Mouse (Mus musculus): ENCODE measurements around the gene Trpm8. TPM values are rescaled to one million over a fixed set of nuclear protein-coding genes. Genes with fewer than 3 reads are reported as not detected.
A peak's percentile ranks its signal among the peaks of the same experiment; 100 is the strongest.

The Trpm8 gene
- total RNA-seq (2017) = not detected in 3 replicates

DNA sequence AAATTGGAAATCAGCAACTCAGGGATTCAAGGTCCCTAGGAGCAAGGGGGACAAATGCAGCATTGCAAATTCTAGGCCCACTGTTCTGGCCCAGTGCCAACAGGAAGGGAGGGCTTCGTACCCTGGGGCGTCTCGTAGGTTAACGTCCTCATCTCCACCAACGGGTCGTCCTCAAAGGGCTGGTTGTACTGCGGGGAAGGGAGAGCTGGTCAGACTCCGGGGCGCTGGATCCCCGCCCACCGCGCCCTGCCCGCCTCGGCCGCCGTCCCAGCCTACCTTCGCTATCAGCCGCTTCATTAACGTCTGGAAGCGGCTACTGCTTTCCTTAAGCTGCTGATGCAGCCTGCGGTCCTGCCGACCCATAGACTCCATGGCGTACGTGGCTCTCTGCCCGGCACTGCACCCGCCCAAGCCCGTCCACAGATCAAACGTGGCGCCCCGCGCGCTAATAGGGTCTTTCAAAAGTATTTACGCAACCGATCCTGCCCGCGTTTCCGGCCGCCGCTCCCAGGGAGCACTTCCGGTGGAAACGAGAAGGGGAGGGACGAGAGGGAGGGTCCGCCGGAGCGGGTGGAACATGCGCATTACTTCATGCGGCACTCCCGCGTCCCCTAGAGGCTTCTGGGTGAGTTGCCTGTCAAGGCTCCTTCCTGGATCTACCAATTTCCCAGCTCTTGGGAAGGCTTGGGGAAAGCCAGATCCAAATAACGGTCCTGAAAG is at the start of gene Trpm8, which contains the start of gene Hjurp:
TSS of gene Trpm8 (plus strand) at position 564 of the 720 bp plus-strand sequence.
TSS of gene Hjurp (minus strand) at position 536 of the 720 bp plus-strand sequence.
- ATAC-seq (replicated peaks; ENCODE audit: insufficient number of reproducible peaks, low FRiP score, low TSS enrichment, poor library complexity, severe bottlenecking) = peak; percentile 79

- 0 out of 2 replicates have a peak, but pooled peaks have one; percentile 1 for ATAC-seq (replicated peaks; ENCODE audit: insufficient number of reproducible peaks, low FRiP score, low TSS enrichment, poor library complexity, severe bottlenecking)
Observed at GRCm38 (mm10) chr1:88228121-88228520, 49.3 kb upstream of the Trpm8 start.

DNA sequence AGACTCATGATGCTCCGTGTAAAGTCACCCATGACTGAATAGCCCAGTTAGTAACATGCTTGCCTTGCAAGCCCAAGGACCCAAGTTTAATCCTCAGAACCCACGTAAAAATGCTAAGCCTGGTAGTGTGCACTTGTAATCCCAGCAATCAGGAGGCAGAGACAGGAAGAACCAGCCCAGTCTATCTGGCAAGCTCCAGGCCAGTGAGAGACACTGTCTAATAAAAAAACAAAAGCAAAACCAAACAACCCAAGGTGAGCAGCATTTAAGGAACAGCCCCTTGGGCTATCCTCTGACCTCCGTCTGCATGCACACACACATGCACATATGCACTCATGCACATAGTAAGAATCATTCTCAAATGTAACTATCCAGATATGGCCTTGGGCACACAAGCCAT is 47.9 kb upstream of the Trpm8 start:
- no peak for ATAC-seq (replicated peaks; ENCODE audit: insufficient number of reproducible peaks, low FRiP score, low TSS enrichment, poor library complexity, severe bottlenecking)

GRCm38 (mm10) chr1:88229986-88230385 is 47.5 kb upstream of the Trpm8 start:
- ATAC-seq (replicated peaks; ENCODE audit: insufficient number of reproducible peaks, low FRiP score, low TSS enrichment, poor library complexity, severe bottlenecking) = no peak

DNA sequence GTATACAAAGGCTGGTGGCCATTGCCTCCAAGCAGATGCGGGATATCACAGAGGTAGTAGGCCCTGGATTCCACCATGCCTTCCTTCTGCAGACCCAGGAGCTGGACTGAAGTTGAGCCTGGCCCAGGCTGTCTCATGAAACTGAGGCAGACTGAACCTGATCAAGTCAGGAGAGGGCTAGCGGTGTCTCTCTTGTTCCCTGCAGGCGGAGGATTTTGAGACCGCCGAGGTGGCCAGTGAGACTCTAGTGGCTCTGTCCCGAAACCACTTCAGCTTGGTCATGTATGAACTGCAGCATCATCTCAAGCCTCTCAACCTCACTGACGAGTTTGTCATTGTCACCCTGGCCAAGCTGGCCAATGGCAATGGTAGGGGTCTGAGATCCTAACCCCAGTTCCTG is 47.0 kb upstream of the Trpm8 start:
- no peak for ATAC-seq (replicated peaks; ENCODE audit: insufficient number of reproducible peaks, low FRiP score, low TSS enrichment, poor library complexity, severe bottlenecking)

- ATAC-seq (replicated peaks; ENCODE audit: insufficient number of reproducible peaks, low FRiP score, low TSS enrichment, poor library complexity, severe bottlenecking) = no peak
Observed at GRCm38 (mm10) chr1:88230981-88231802, 46.3 kb upstream of the Trpm8 start.

GRCm38 (mm10) chr1:88231803-88232499 is 45.5 kb upstream of the Trpm8 start:
- ATAC-seq (replicated peaks; ENCODE audit: insufficient number of reproducible peaks, low FRiP score, low TSS enrichment, poor library complexity, severe bottlenecking) = no peak

DNA sequence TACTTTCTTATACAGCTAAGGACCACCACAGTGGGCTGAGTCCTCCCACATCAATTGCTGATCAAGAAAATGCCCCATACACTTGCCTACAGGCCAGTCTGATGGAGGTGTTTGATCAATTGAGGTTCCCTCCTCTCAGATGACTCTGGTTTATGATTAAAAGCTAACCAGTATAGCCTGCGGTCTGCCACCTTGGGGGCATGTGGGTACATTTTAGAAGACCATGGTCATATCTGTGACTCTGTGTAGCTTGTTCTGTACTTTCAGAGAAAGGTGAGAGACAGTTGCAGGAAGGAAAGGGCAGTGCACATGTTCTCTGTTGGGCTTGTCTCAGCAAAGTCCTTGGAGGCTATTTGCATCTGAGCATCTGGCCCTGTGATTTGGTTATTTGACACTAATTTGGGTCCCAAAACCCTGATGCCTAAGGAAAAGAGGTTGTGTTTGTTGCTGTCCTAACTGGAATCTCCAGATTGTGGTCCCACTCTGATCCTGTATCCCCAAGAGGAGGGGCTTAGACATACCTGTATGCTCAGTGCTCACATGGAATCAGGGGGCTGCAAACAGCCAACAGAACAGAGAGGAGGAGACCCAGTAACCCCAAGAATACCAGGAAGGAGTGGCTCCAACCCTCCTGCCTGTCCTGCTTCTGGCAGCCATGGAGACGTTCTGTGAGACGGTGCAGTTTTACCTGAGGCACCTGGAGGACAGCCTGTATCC is 44.6 kb upstream of the Trpm8 start:
- ATAC-seq (replicated peaks; ENCODE audit: insufficient number of reproducible peaks, low FRiP score, low TSS enrichment, poor library complexity, severe bottlenecking) = no peak

DNA sequence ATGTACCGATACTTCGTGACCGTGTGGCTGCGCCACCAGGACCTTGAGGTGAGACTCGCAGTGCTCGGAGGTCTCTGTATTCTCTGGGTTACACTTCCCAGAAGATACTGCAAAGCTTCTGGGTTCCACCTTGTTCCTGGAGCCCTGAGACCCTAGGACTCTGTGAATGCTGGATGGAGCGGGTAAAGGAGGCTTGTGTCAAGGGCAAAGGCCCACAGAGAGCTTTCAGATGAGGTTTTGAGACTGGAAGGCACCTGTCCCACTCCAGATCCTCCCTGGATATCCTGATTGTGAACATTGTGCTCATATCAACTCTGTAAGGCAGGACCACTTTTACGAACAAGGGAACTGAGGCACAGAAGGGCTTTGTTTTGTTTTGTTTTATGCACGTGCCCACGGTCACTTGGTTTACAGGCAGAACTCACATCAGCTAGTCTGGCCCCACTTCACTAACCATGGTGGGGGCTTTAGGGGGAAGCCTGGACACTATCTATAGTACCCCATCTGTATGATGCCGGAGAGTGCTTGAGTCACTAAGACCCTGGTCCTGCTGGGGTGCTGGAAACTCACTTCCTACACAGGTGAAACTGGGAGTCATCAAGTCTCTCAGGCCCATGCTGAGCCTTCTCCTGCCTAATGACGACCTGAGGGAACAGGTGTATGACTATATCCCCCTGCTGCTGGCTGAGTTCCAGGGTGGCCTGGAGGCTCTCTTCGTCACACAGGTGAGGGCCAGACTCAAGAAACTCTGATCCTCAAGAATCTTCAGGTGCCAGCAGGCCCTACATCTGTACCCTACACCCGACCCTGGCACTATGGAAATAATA is 43.8 kb upstream of the Trpm8 start:
- ATAC-seq (replicated peaks; ENCODE audit: insufficient number of reproducible peaks, low FRiP score, low TSS enrichment, poor library complexity, severe bottlenecking) = no peak

GRCm38 (mm10) chr1:88234248-88234610 is 43.2 kb upstream of the Trpm8 start:
- no peak for ATAC-seq (replicated peaks; ENCODE audit: insufficient number of reproducible peaks, low FRiP score, low TSS enrichment, poor library complexity, severe bottlenecking)

DNA sequence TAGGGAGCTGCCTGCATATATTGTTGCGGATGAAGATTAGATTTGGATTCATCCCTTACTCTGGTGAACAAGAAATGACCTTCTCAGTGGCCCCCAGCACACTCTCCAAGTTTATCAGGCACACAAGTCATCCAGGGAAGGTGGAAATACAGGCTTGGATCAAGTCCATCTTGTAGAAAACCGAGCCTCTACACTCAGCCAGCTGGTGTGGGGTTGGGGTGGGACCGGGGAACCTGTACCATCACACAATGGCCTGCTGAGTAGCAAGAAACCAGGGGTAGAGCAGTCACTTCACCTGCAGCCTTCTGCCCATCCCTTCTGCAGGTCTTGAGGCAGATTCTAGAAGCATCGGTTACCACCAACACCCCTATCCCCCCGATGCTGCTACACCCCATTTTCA is 42.8 kb upstream of the Trpm8 start:
- ATAC-seq (replicated peaks; ENCODE audit: insufficient number of reproducible peaks, low FRiP score, low TSS enrichment, poor library complexity, severe bottlenecking) = no peak

DNA sequence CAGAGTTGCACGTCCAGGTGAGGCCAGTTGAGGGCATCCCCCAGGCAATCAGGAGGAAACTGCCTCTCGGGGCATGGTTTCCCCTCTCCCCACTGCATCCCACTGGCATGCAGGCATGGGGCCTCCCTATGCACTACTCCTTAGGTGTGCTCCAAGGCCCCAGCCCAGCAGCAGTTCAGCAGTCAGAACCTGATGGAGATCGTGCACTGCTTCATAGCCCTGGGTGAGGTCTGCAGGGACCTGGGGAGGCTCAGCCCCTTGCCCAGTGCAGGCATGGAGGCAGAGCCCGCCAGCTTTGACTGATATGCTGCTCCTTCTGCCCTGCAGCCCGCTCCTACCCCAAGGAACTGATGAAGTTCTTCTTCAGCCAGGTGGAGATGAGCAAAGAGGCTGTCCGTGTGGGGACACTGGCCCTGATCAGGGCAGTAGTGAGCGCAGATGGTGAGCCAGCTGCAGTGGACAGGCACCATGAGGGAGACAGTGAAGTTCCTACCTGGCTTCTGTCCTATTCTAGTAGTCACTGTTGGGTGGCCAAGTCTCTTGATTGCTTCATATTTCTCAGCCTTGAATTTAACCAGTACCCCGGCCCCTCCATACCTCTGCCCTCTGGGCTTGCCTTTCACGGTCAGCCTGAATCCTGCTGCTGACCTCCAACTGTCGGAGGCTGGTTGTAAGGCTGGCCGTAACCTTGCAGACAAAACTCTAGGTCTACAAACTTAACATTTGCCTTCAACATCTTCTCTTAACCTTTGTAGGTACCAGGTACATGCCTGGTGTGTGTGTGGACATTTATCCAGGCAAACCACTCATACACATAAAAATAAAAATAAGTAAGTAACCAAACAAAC is 42.2 kb upstream of the Trpm8 start:
- ATAC-seq (replicated peaks; ENCODE audit: insufficient number of reproducible peaks, low FRiP score, low TSS enrichment, poor library complexity, severe bottlenecking) = no peak

GRCm38 (mm10) chr1:88235894-88236415 is 41.5 kb upstream of the Trpm8 start:
- ATAC-seq (replicated peaks; ENCODE audit: insufficient number of reproducible peaks, low FRiP score, low TSS enrichment, poor library complexity, severe bottlenecking) = no peak

- ATAC-seq (replicated peaks; ENCODE audit: insufficient number of reproducible peaks, low FRiP score, low TSS enrichment, poor library complexity, severe bottlenecking) = no peak
Observed at GRCm38 (mm10) chr1:88237311-88237710, 40.1 kb upstream of the Trpm8 start.

GRCm38 (mm10) chr1:88238771-88239170 is 38.7 kb upstream of the Trpm8 start:
- no peak for ATAC-seq (replicated peaks; ENCODE audit: insufficient number of reproducible peaks, low FRiP score, low TSS enrichment, poor library complexity, severe bottlenecking)

- no peak for ATAC-seq (replicated peaks; ENCODE audit: insufficient number of reproducible peaks, low FRiP score, low TSS enrichment, poor library complexity, severe bottlenecking)
Observed at GRCm38 (mm10) chr1:88240072-88240471, 37.4 kb upstream of the Trpm8 start.

- ATAC-seq (replicated peaks; ENCODE audit: insufficient number of reproducible peaks, low FRiP score, low TSS enrichment, poor library complexity, severe bottlenecking) = no peak
Observed at GRCm38 (mm10) chr1:88240579-88240978, 36.9 kb upstream of the Trpm8 start.
